Mouse (Mus musculus) lung, postnatal 0 days (tissue): ENCODE measurements around the gene Proser1. TPM values are rescaled to one million over a fixed set of nuclear protein-coding genes. Genes with fewer than 3 reads are reported as not detected.
A peak's percentile ranks its signal among the peaks of the same experiment; 100 is the strongest.

Experiments
- ATAC-seq: fragments of 200-750 bp; cut with Nextera tagmentation; 2 replicates; pipeline ENCODE4 v1.8.0; 2017; ENCODE audit warnings: moderate library complexity
- DNase-seq: peaks from one replicate; pipeline ENCODE4 v3.0.0-alpha.2; 2016; ENCODE audit warnings: low spot score
- H3K27ac ChIP-seq: fragments of 300-500 bp; sonication (generic); 2 replicates; pipeline ENCODE4 v1.5.1; 2014; ENCODE audit warnings: antibody characterized with exemption, mild to moderate bottlenecking, low read length, mixed read lengths
- H3K27me3 ChIP-seq: fragments of 300-500 bp; sonication (generic); replicated peaks from 2 replicates; pipeline ENCODE4 v1.6.1; 2014; ENCODE audit warnings: low read length, mixed read lengths; ENCODE audit not compliant: insufficient read depth
- H3K36me3 ChIP-seq: fragments of 300-500 bp; sonication (generic); 2 replicates; pipeline ENCODE4 v1.6.1; 2014; ENCODE audit warnings: low read length, mixed read lengths; ENCODE audit not compliant: insufficient read depth
- H3K4me1 ChIP-seq: fragments of 300-500 bp; sonication (generic); 2 replicates; pipeline ENCODE4 v1.6.1; 2014; ENCODE audit warnings: antibody characterized with exemption, low read depth, low read length, mixed read lengths; ENCODE audit not compliant: insufficient read depth
- H3K4me2 ChIP-seq: fragments of 300-500 bp; sonication (generic); replicated peaks from 2 replicates; pipeline ENCODE4 v1.6.1; 2014; ENCODE audit warnings: low read depth, mild to moderate bottlenecking, low read length, moderate library complexity, mixed read lengths
- H3K4me3 ChIP-seq: fragments of 300-500 bp; sonication (generic); 2 replicates; pipeline ENCODE4 v1.5.1; 2014; ENCODE audit warnings: low read depth, low read length
- H3K9ac ChIP-seq: fragments of 300-500 bp; sonication (generic); replicated peaks from 2 replicates; pipeline ENCODE4 v1.6.1; 2014; ENCODE audit warnings: low read depth, mild to moderate bottlenecking
- H3K9me3 ChIP-seq: fragments of 300-500 bp; sonication (generic); 2 replicates; pipeline ENCODE4 v1.6.1; 2016; ENCODE audit warnings: low read length, mixed read lengths
- CTCF ChIP-seq: IDR thresholded peaks from 2 replicates; pipeline ENCODE4 v1.5.1; 2016; ENCODE audit warnings: antibody characterized with exemption, mild to moderate bottlenecking
- EP300 ChIP-seq: IDR thresholded peaks from 2 replicates; pipeline ENCODE4 v1.6.1; 2016; ENCODE audit warnings: antibody characterized with exemption, mild to moderate bottlenecking, control low read depth
- WGBS: fragments of 180-500 bp; shearing (Covaris S2); extraction: QIAGEN DNeasy Blood & Tissue Kit; methylation state at CpG from one replicate; pipeline ENCODE4 v1.1.7; 2014; 5-methylcytosine and 5-hydroxymethylcytosine counted together
- polyA plus RNA-seq: library from polyadenylated mRNA; unstranded; fragments of >200 nt; fragmentation: Nextera tagmentation; extraction: Ambion mirVana; gene quantifications from 2 replicates; pipeline ENCODE4 v1.2.1, GENCODE M21; 2015

Proser1 gene
- polyA plus RNA-seq, 1 experiment from 2014 or later, result 10.8 TPM

DNA sequence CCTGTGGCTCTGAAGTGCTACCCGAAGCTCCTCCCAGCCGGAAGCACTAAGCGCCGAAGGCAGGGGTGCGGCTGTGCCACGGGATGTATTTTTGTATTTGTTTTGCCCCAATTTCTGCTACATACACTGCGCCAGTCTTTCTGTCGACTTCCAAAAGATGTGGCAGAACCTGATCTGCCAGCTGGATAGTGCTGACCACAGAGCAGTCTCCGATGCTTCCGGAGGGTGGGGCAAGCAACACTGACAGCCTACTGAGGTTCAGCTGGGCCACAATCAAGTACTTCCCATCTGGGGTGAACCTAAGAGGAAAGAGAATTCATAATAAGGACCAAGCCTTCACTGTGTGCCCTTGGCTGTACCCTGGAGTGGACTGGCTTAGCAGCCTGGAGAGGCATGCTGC, 11.1 kb upstream of the Proser1 start:
- WGBS, result 80% methylated on average over 10 of the region's 10 CpGs
- no peak for TF ChIP-seq CTCF
- TF ChIP-seq EP300, result no peak
- DNase-seq (no peak), ATAC-seq (peak; percentile 40; the same call in 1 of the 2 replicates)
- Histone ChIP-seq H3K4me2 (no peak overlapping the region), H3K4me3 (no peak overlapping the region), H3K9ac (no peak overlapping the region), H3K27ac (no peak overlapping the region), H3K36me3 (peaks cover 15% of the 10 kb centered on the region; the same call in 1 of the 2 replicates), H3K27me3 (no peaks in the 10 kb centered on the region), H3K4me1 (no peaks in the 10 kb centered on the region), H3K9me3 (no peaks in the 10 kb centered on the region)

DNA sequence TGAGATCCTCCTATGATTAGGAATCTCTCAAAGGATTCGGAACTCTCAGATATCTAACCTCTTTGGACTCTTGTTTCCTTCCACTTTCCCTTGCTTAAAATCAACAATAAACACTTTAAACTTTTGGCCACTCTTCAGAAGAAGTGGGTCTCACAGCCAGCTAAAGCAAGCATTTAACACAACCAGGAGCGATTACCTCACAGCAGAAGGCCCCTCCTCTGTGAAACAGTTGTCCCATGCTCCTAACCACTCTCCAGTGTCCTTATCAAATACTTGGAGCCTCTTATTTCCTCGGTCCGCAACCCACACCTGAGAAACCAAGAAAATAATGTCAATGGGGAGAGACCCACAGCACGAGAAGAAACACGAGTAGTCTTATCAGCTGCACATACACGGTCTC, 10.1 kb upstream of the Proser1 start:
- H3K27ac ChIP-seq, result no peak overlapping the region
- peak; percentile 26 for DNase-seq
- 69% methylated on average over 7 of the region's 7 CpGs for WGBS
- H3K36me3 ChIP-seq, result peaks cover 16% of the 10 kb centered on the region
- no peak for ATAC-seq
- H3K27me3 ChIP-seq, result no peaks in the 10 kb centered on the region
- H3K9me3 ChIP-seq, result no peaks in the 10 kb centered on the region
- H3K9ac ChIP-seq, result no peak overlapping the region
- TF ChIP-seq CTCF (no peak), EP300 (no peak)
- H3K4me1 ChIP-seq, result no peaks in the 10 kb centered on the region
- no peak overlapping the region for H3K4me2 ChIP-seq
- H3K4me3 ChIP-seq, result no peak overlapping the region

DNA sequence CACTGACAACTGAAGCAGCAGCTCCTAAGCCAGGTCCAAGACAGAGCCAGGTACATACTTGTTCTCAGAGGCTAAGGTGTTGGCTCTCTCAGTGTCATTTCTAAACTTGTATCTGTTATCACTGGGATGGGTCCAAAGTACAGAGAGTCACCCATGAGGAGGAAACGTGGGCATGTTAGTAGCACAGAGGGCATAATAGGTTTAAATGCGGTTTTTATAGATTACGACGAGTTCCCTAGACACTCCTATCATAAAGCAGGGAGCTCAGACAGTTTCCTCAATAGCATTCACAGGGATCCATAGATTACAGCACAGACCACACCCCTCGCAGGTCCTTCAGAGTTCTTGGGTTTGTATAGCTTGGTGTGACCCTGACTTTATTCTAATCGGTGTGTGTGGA, 9.5 kb upstream of the Proser1 start:
- ATAC-seq (no peak), DNase-seq (no peak)
- no peak overlapping the region for H3K9ac ChIP-seq
- H3K4me3 ChIP-seq, result no peak overlapping the region
- no peaks in the 10 kb centered on the region for H3K9me3 ChIP-seq
- peaks cover 21% of the 10 kb centered on the region for H3K36me3 ChIP-seq
- 92% methylated on average over 6 of the region's 6 CpGs for WGBS
- H3K27me3 ChIP-seq, result no peaks in the 10 kb centered on the region
- no peak for TF ChIP-seq CTCF
- no peak for TF ChIP-seq EP300
- H3K4me1 ChIP-seq, result no peaks in the 10 kb centered on the region
- H3K4me2 ChIP-seq, result no peak overlapping the region
- H3K27ac ChIP-seq, result no peak overlapping the region

DNA sequence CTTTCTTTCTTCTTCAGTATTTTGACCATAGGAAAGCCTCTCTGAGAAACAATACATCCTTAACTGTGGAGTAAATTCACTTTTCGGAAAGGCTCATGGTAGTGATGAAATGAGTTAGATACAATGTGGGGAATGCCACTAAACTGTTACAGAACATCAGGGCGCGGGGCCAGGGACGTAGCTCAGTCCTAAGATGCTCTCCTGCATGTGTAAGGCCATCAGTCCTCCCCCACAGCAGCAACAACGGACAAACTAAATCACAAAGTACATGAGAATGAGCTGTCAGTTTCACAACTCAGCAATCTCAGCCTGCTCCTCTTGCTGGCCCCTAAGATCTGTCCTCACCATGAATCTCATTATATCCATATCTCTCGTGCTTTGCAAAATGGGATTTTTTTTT, 8.9 kb upstream of the Proser1 start:
- Histone ChIP-seq H3K27ac (no peak overlapping the region), H3K36me3 (peaks cover 21% of the 10 kb centered on the region)
- no peak for TF ChIP-seq CTCF
- TF ChIP-seq EP300, result no peak

DNA sequence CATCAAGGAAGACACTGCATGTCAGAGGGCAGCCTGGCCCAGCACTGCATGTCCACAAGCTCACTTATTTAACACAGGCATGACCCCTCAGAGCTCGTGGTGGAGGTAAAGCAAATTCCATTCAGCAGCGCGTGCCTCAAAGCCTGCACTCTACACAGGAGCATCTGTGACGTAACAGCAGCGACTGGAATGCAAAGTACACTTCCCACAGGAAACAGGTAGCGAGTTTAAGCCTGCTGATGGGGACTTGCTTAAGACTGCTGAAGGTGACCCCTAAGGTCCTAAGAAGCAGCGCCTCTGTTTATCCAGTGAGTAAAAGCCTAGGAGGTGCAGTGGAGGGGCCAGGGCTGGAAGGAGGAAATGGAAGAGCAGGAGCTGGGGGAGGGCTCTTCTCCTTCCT, 8.5 kb upstream of the Proser1 start:
- Histone ChIP-seq H3K4me1 (no peaks in the 10 kb centered on the region), H3K36me3 (peaks cover 21% of the 10 kb centered on the region), H3K27ac (no peak overlapping the region), H3K9me3 (no peaks in the 10 kb centered on the region), H3K4me2 (no peak overlapping the region), H3K9ac (no peak overlapping the region), H3K27me3 (no peaks in the 10 kb centered on the region), H3K4me3 (no peak overlapping the region)
- peak; percentile 38 for DNase-seq
- 43% methylated on average over 7 of the region's 7 CpGs for WGBS
- TF ChIP-seq EP300, result no peak
- TF ChIP-seq CTCF, result no peak
- ATAC-seq, result peak; percentile 64

More for the DNA sequence above, 8.9 kb upstream of the Proser1 start:
- DNase-seq, result no peak
- H3K4me2 ChIP-seq, result no peak overlapping the region
- ATAC-seq, result no peak
- 89% methylated on average over 6 of the region's 6 CpGs for WGBS
- H3K9me3 ChIP-seq, result no peaks in the 10 kb centered on the region
- H3K9ac ChIP-seq, result no peak overlapping the region
- H3K4me1 ChIP-seq, result no peaks in the 10 kb centered on the region
- H3K27me3 ChIP-seq, result no peaks in the 10 kb centered on the region
- no peak overlapping the region for H3K4me3 ChIP-seq

DNA sequence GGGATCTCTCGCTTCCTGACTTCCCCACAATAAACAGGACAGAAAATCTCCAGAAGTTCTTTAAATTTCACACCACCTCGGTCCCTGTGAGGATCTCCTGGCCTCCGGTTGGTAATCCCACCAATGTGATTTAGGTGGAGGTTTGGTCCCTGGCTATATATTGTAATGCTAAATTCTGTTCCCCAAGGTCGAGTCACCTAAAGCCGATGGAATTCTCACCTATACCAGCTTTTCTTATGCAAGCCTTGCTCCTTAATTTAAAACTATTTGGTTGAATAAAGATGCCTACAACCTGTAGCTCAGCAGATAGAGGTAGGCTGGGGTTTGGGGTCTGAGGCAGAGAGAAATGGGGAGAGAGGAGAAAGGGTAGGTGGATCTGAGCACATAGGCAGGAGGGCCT, 5.7 kb upstream of the Proser1 start:
- Histone ChIP-seq H3K9ac (no peak overlapping the region), H3K4me3 (no peak overlapping the region), H3K4me1 (0 out of 2 replicates have a peak, but pooled peaks cover 3% of the 10 kb centered on the region), H3K27ac (no peak overlapping the region), H3K4me2 (no peak overlapping the region), H3K9me3 (no peaks in the 10 kb centered on the region), H3K27me3 (no peaks in the 10 kb centered on the region), H3K36me3 (peaks cover 17% of the 10 kb centered on the region; the same call in 1 of the 2 replicates)
- WGBS, result 72% methylated on average over 5 of the region's 5 CpGs
- ATAC-seq (no peak), DNase-seq (no peak)
- no peak for TF ChIP-seq EP300
- no peak for TF ChIP-seq CTCF

DNA sequence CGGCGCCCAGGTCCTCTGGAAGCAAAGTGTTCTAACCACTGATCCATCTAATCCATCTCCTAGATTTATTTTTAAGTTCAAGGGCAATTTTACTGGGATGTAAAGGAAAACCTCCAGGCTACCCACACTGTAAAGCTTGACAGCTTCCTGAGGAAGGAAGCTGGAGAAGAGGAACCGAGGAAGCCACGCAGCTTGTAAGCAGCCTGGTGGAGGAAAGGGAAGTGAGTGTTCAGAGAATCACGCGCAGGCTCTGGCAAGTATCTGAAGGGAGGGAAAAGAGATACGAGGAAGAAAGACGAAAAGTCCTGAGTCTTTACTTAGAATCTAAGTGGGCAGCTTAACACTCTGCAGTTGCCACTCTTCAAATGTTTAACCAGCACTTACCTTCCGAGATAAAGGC, 3.4 kb upstream of the Proser1 start:
- H3K9me3 ChIP-seq, result no peaks in the 10 kb centered on the region
- ATAC-seq (no peak), DNase-seq (peak; percentile 45)
- no peak overlapping the region for H3K9ac ChIP-seq
- no peaks in the 10 kb centered on the region for H3K27me3 ChIP-seq
- 36% methylated on average over 9 of the region's 9 CpGs for WGBS
- H3K36me3 ChIP-seq, result peaks cover 17% of the 10 kb centered on the region; the same call in 1 of the 2 replicates
- H3K4me3 ChIP-seq, result no peak overlapping the region
- peak overlapping the region; percentile 25; the same call in 1 of the 2 replicates for H3K4me2 ChIP-seq
- 0 out of 2 replicates have a peak, but pooled peaks cover 3% of the 10 kb centered on the region for H3K4me1 ChIP-seq
- peak overlapping the region; percentile 55 for H3K27ac ChIP-seq
- TF ChIP-seq EP300 (no peak), CTCF (no peak)
